Mouse (Mus musculus) cortical plate, adult 2 months (tissue): ENCODE data around the gene Apoc2. TPM values are rescaled to one million over a fixed set of nuclear protein-coding genes. Genes with fewer than 3 reads are reported as not detected.

Experiments
- H3K27ac ChIP-seq: fragments of 200-500 bp; 2 replicates; pipeline ENCODE4 v1.5.1; 2012; ENCODE audit warnings: low read length, control low read depth, inconsistent platforms; ENCODE audit not compliant: insufficient read depth
- H3K4me1 ChIP-seq: fragments of 200-500 bp; 2 replicates; pipeline ENCODE4 v1.6.1; 2011; ENCODE audit warnings: low read length; ENCODE audit not compliant: control insufficient read depth, insufficient read depth
- H3K4me3 ChIP-seq: fragments of 200-500 bp; 2 replicates; pipeline ENCODE4 v1.5.1; 2011; ENCODE audit warnings: mild to moderate bottlenecking, low read length, control low read depth; ENCODE audit not compliant: insufficient read depth
- CTCF ChIP-seq: fragments of 200-500 bp; IDR thresholded peaks from 2 replicates; pipeline ENCODE4 v1.5.1; 2011; ENCODE audit warnings: mild to moderate bottlenecking, control low read depth, low read length; ENCODE audit not compliant: insufficient read depth; ENCODE audit errors: extremely low read depth
- POLR2A ChIP-seq: fragments of 200-500 bp; IDR thresholded peaks from 2 replicates; pipeline ENCODE4 v1.6.1; 2011; ENCODE audit warnings: mild to moderate bottlenecking, low read length, control low read depth; ENCODE audit not compliant: insufficient read depth; ENCODE audit errors: extremely low read depth
- polyA plus RNA-seq: library from polyadenylated mRNA; depleted of rRNA; stranded (reverse); fragments of >200 nt; gene quantifications from 2 replicates; pipeline ENCODE4 v1.2.3, GENCODE M21; 2012

Apoc2 gene
- polyA plus RNA-seq, 1 experiment = not detected

DNA sequence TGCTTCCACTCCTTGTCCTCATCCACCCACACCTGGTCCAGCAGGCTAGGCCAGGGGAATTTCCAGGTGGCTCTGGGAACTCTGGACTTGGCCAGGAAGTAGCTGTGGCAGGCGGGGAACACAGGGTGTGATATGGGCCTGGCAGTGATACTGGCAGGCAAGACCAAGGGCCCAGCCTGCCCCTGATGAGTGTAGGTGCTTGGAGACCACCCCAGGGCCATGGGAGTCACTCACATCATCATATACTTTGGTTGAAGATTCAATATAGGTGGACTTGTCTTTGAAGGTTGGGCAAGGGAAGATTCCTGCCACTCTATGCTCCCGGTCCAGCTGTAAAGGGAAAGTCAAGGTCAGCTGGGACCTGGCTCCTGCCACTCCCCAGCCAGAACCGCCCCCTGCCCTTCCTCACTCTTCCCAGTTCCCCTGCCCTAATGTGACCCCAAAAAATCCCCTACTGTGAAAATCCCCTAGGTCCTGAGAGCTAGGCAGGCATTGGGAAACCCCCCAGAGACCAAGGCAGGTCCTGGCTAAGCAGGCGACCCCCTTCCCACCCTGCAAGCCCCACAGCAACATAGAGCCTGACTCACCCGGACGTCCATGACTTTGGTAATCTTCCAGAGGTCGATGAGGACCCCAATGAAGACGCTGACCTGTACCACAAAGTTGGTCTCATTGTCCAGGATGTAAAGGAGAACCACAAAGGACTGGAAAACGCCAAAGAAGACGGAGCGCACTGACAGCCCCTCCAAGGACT is 42.5 kb downstream of the Apoc2 start:
- TF ChIP-seq POLR2A (no peak), CTCF (no peak)

DNA sequence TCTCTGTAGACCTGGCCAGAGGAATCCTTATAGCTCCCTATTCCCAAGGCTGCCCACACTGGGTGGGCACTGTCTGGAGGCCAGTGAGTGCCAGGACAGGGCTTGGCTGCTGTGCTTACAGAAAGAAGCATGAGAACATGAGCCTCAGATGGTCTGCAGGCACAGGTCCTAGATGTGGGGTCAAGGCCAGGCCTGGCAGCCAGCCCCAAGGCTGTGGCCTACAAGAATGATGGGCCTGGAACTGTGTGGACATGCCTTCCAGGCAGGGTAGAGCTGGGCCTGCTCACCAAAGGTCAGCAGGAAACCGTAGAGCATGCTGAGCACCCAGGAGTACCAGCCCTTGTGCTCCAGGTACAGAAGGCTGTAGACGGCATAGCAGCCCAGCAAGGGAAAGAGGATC is 43.1 kb downstream of the Apoc2 start:
- H3K27ac ChIP-seq = no peak overlapping the region
- H3K4me1 ChIP-seq = no peaks in the 10 kb centered on the region
- H3K4me3 ChIP-seq = no peak overlapping the region
- TF ChIP-seq POLR2A (no peak), CTCF (no peak)

More for the DNA sequence above, 42.5 kb downstream of the Apoc2 start:
- Histone ChIP-seq H3K4me1 (no peaks in the 10 kb centered on the region), H3K27ac (no peak overlapping the region), H3K4me3 (no peak overlapping the region)

DNA sequence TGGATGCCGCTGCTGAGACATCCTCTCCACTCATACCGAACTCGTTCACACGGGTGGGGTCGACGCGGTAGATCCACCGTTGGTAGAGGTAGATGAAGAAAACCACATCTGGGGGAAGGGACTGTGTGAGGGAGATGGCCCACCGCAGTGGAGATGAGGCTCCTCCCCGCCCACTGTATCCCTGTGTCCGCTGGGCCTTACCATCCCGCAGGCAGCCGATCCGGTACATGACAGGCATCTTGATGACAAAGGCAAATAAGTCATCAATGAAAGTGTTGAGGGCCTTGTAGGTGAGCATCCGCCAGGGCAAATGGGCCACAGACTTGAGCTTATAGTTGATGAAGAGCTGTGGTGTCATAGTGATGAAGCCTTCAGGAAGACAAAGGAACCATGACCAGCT is 43.9 kb downstream of the Apoc2 start:
- H3K4me3 ChIP-seq = no peak overlapping the region
- H3K4me1 ChIP-seq = no peaks in the 10 kb centered on the region
- H3K27ac ChIP-seq = no peak overlapping the region
- TF ChIP-seq CTCF (no peak), POLR2A (no peak)

DNA sequence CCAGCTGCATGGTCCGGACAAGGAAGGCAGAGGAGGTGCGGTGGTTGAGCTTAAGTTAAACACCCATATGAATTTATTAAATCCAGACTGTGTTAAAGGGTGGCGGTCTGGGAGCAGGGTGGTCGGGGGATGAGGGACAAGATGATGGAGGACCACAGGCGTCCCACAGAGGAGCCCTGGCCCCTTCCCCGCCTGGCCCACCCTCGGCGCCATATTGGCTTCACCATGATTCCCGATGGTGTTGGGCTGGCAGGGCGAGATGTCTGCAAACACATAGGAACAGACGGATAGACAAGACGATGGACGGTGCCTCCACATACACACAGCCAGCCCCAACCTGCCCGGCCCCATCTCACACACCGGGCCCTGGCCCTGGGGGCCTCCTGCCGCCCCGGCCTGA is 44.5 kb downstream of the Apoc2 start:
- no peak overlapping the region for H3K4me3 ChIP-seq

DNA sequence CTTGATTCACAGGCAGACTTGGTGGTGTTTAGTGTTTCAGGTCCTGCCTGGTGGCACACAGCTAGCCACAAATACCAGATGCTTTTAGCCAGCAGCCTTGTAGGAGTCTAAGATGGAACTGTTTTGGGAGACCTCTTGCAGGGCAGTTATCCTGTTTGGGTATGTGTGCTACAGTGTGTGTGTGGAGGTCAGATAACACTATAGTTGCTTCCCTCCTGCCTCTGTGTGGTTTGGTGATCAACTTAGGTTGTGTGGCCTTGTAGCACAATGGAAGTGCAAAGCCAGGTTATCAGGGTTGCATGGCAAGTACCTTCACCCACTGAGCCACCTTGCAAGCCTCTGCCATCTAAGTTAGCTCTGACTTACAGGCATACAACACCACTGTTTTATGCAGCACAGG is 45.0 kb downstream of the Apoc2 start:
- Histone ChIP-seq H3K4me3 (no peak overlapping the region), H3K27ac (no peak overlapping the region), H3K4me1 (no peaks in the 10 kb centered on the region)
- no peak for TF ChIP-seq POLR2A
- no peak for TF ChIP-seq CTCF

More for the DNA sequence above, 44.5 kb downstream of the Apoc2 start:
- H3K4me1 ChIP-seq = no peaks in the 10 kb centered on the region
- no peak overlapping the region for H3K27ac ChIP-seq
- no peak for TF ChIP-seq CTCF
- TF ChIP-seq POLR2A = no peak

DNA sequence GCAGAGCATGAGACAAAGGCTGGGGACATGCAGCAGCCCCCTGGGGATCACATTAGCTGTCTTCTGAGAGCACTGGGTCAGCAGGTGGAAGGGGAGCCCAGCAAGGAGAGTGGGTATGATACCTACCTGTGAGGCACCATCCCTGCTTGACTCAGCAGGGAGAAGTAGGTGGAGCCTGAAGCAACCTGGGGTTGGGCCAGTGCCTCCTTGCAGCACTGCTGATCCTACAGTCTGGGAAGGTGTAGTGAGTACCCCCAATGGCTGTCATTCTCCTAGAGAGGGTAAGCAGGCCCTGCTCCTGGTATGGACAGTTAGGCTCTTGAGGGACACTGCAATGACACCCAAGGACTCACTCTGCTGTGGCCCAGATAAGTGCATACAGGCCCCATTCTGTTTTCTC is 45.5 kb downstream of the Apoc2 start:
- TF ChIP-seq POLR2A (no peak), CTCF (no peak)
- Histone ChIP-seq H3K4me1 (no peaks in the 10 kb centered on the region), H3K27ac (no peak overlapping the region), H3K4me3 (no peak overlapping the region)

DNA sequence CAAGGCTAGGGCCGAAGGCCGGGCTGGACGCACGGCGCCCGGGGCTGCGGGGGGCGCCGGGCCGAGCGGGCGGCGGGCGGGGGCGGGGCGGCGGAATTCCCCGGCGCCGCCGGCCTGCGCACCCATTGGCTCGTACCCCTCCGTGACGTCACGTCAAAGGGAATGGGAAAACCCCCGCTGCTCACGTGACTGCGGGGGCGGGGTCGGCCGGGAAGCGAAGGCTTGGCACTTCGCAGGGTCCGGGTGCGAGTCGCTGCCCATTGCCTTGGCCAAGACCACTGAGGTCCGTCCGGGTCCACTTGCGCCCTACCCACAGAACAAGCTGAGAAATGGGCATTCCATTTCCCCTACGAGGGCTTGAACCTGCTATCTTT is 48.4 kb downstream of the Apoc2 start, which contains the start of gene Relb:
TSS of gene Relb (minus strand) at position 78 of the 374 bp plus-strand sequence.
- no peak within 1 kb of the TSS; the same call in 1 of the 2 replicates for H3K27ac ChIP-seq
- H3K4me3 ChIP-seq = peak within 1 kb of the TSS; percentile 57
- TF ChIP-seq POLR2A (peak; percentile 34; the same call in 1 of the 2 replicates), CTCF (no peak)
- no peaks in the 10 kb centered on the region for H3K4me1 ChIP-seq

DNA sequence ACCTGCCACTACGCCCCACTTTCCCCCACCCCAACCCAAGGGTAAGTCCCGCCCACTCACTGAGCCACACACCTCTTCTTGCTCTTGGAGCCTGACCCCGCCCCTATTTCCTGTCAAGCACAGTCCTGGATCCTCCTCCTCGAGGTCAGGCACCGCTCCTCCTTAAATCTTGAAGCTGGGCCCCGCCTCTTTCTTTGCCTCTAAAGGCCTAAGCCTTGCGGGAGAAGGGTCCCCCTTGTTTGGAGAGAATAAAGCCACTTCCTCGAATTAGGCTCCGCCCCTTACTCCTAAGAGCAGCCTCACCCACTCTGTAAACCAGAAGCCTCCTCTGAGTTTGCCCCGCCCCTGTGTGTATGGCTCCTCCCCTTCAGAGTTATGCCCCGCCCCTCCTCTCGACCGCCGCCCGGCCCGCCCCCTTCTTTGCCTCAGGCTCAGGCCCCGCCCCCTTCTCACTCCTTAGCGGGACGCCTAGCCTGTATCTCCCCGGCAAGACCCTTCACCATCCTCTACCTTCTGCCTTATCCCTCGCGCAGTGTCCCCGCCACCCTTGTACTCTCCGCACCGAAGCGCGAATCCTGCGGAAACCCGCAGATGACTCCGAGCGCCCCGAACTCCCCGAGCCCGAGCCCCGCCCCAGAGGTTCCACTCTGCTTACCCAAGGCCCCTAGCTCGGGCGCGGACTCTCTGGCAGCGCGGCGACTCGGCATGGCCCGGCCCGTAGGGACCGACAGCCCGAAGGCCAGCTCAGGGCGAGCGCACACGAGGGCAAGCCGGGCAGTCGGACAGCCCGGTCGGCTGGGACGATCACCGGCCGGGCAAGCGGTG is 49.0 kb downstream of the Apoc2 start:
- TF ChIP-seq CTCF = no peak
- no peak for TF ChIP-seq POLR2A
- Histone ChIP-seq H3K4me3 (peak overlapping the region; percentile 57), H3K27ac (no peak overlapping the region; the same call in 1 of the 2 replicates), H3K4me1 (no peaks in the 10 kb centered on the region)

DNA sequence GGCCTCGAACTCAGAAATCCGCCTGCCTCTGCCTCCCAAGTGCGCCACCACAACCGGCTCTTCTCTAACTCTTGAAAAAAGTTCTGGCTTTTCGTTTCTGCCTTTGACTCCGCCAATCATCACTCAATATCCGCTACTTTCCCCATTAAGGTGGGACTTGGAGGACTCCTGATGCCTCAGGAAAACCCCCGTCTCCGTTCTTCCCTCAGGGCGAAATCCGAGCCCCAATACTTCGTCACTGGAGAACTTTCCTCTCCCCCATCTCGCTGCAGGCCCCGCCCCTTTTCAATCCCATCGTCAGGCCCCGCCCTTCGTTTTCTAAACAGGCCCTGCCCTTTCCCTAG is 49.6 kb downstream of the Apoc2 start:
- H3K27ac ChIP-seq = no peak overlapping the region
- no peaks in the 10 kb centered on the region for H3K4me1 ChIP-seq
- no peak for TF ChIP-seq POLR2A
- no peak for TF ChIP-seq CTCF

DNA sequence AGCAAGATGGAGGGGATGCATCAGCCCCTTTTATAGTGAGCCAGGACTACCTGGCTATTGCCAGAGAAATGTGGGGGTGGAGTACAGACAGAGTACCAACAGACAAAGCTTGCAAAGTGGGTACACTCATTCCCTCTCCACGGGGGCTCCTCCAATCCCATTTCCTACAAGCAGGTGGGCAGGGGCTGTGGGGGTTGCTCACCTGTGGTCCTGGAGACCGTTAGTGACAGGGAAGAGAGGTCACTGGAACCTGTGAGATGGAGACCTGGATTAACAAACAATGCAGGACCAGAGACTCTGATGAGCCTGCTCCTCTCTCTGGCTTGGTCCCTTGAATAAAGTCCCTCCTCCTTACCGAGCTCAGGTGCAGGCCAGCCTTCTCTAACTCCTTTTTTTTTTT is 50.0 kb downstream of the Apoc2 start:
- Histone ChIP-seq H3K4me1 (no peaks in the 10 kb centered on the region), H3K4me3 (no peak overlapping the region; the same call in 1 of the 2 replicates), H3K27ac (no peak overlapping the region)
- TF ChIP-seq POLR2A (no peak), CTCF (no peak)

More for the DNA sequence above, 49.6 kb downstream of the Apoc2 start:
- H3K4me3 ChIP-seq = peak overlapping the region; percentile 57
